Mouse (Mus musculus) hindbrain, embryonic 14.5 days (tissue): ENCODE results near the gene Mogat2. TPM values are rescaled to one million over a fixed set of nuclear protein-coding genes. Genes with fewer than 3 reads are reported as not detected.

ENCODE experiments used
- ATAC-seq: fragments of 200-750 bp; cut with Nextera tagmentation; 2 replicates; pipeline ENCODE4 v1.8.0; 2017; ENCODE audit warnings: moderate number of reproducible peaks, mild to moderate bottlenecking, moderate TSS enrichment, moderate library complexity; ENCODE audit not compliant: low FRiP score
- DNase-seq: peaks from one replicate; pipeline ENCODE4 v3.0.0-alpha.2; 2015; ENCODE audit warnings: low spot score
- H3K27ac ChIP-seq: fragments of 300-500 bp; sonication (generic); 2 replicates; pipeline ENCODE4 v1.5.1; 2014; ENCODE audit warnings: mild to moderate bottlenecking, moderate library complexity
- H3K27me3 ChIP-seq: fragments of 300-500 bp; sonication (generic); 2 replicates; pipeline ENCODE4 v1.6.1; 2014; ENCODE audit warnings: mild to moderate bottlenecking, low read length, mixed read lengths; ENCODE audit not compliant: control insufficient read depth, insufficient read depth
- H3K36me3 ChIP-seq: fragments of 300-500 bp; sonication (generic); replicated peaks from 2 replicates; pipeline ENCODE4 v1.6.1; 2014; ENCODE audit not compliant: control insufficient read depth, insufficient read depth
- H3K4me1 ChIP-seq: fragments of 300-500 bp; sonication (generic); replicated peaks from 2 replicates; pipeline ENCODE4 v1.6.1; 2014; ENCODE audit warnings: antibody characterized with exemption, low read length, mixed read lengths; ENCODE audit not compliant: control insufficient read depth, insufficient read depth
- H3K4me2 ChIP-seq: fragments of 300-500 bp; sonication (generic); replicated peaks from 2 replicates; pipeline ENCODE4 v1.6.1; 2014; ENCODE audit warnings: mild to moderate bottlenecking, moderate library complexity
- H3K4me3 ChIP-seq: fragments of 300-500 bp; sonication (generic); replicated peaks from 2 replicates; pipeline ENCODE4 v1.5.1; 2014; ENCODE audit warnings: mild to moderate bottlenecking, low read length
- H3K9ac ChIP-seq: fragments of 300-500 bp; sonication (generic); 2 replicates; pipeline ENCODE4 v1.6.1; 2014
- H3K9me3 ChIP-seq: fragments of 300-500 bp; sonication (generic); 2 replicates; pipeline ENCODE4 v1.6.1; 2016; ENCODE audit warnings: low read length; ENCODE audit not compliant: control insufficient read depth
- WGBS: fragments of 180-500 bp; shearing (Covaris S2); extraction: QIAGEN DNeasy Blood & Tissue Kit; methylation state at CpG from one replicate; pipeline ENCODE4 v1.1.7; 2014; 5-methylcytosine and 5-hydroxymethylcytosine counted together
- polyA plus RNA-seq: library from polyadenylated mRNA; unstranded; fragments of >200 nt; fragmentation: Nextera tagmentation; extraction: Ambion mirVana; gene quantifications from 2 replicates; pipeline ENCODE4 v1.2.1, GENCODE M21; 2014

Mogat2 gene
- polyA plus RNA-seq, 1 experiment from 2014 or later = 2.5 TPM

DNA sequence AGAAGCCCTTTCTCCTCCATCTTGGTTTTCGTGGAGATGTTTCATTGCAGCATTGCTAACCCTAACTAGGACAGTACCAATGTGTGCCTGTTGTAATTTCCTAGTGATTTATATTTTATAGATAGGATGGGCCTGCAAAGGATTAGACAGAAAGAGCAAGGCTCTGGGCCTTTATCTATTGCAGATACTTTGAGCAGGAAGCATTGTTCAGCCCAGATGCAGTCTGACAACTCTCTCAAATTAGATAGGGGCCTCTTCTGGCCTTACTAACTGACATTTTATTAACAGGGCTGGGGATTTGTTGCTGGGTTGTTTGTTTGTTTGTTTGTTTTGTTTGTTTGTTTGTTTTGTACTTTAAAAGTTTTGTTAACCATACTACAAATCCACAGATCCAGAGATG is 25.4 kb downstream of the Mogat2 start:
- no peak overlapping the region for H3K27ac ChIP-seq
- H3K4me3 ChIP-seq = no peak overlapping the region
- H3K9me3 ChIP-seq = no peaks in the 10 kb centered on the region
- no peak for DNase-seq
- no peaks in the 10 kb centered on the region for H3K4me1 ChIP-seq
- H3K27me3 ChIP-seq = no peaks in the 10 kb centered on the region
- H3K4me2 ChIP-seq = no peak overlapping the region
- no peak for ATAC-seq
- 94% methylated on average over 1 of the region's 1 CpGs for WGBS
- no peaks in the 10 kb centered on the region for H3K36me3 ChIP-seq
- H3K9ac ChIP-seq = no peak overlapping the region

DNA sequence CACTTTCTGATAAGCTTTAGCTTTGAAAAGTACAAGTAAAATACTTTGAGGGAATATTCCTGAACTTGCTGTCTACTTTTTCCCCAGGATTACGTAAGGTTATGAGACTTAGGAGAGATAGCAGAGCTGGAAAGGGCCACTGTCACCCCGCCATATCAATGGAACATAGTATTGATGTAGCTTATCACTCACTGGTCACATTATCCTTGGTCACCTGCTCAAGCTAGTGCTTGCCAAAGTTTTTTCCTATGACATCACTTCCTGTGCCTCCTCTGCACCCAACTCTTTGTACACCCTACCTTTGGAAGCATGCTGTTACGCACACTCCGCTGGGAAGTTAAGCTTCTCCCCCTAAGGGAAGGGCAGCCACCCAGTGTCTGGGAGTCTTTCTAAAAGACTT is 29.7 kb downstream of the Mogat2 start:
- Histone ChIP-seq H3K27me3 (no peaks in the 10 kb centered on the region), H3K4me1 (no peaks in the 10 kb centered on the region), H3K36me3 (no peaks in the 10 kb centered on the region), H3K9ac (no peak overlapping the region), H3K4me3 (no peak overlapping the region), H3K4me2 (no peak overlapping the region), H3K27ac (no peak overlapping the region), H3K9me3 (no peaks in the 10 kb centered on the region)
- 97% methylated on average over 4 of the region's 4 CpGs for WGBS
- no peak for DNase-seq
- no peak for ATAC-seq

DNA sequence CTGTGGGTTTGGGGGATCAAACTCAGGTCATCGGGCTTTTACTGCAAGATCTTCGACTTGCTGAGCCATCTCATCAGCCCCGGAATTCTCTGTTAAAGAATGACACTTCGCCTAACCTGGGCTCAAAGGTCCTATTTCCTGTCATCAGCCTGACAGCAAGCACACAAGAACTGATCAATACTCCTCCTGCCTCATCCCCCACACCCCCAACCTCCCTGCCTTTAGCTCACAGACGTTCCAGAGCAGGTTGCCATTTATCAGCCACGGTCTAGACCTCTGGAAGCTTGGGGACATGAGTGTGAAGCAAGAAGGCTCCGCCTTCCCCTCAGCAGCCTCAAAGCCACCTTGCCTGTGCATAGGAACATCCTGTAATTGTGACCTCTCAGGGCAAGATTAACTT is 32.1 kb downstream of the Mogat2 start:
- ATAC-seq (no peak), DNase-seq (no peak)
- no peaks in the 10 kb centered on the region for H3K36me3 ChIP-seq
- WGBS = 88% methylated on average over 7 of the region's 7 CpGs
- no peak overlapping the region for H3K27ac ChIP-seq
- H3K27me3 ChIP-seq = no peaks in the 10 kb centered on the region
- no peak overlapping the region for H3K4me2 ChIP-seq
- no peak overlapping the region for H3K4me3 ChIP-seq
- H3K9ac ChIP-seq = no peak overlapping the region
- H3K9me3 ChIP-seq = no peaks in the 10 kb centered on the region
- no peaks in the 10 kb centered on the region for H3K4me1 ChIP-seq

- H3K9me3 ChIP-seq = no peaks in the 10 kb centered on the region
- H3K27ac ChIP-seq = no peak overlapping the region
- WGBS = 85% methylated on average over 7 of the region's 7 CpGs
- no peak overlapping the region for H3K4me3 ChIP-seq
- H3K36me3 ChIP-seq = no peaks in the 10 kb centered on the region
- H3K9ac ChIP-seq = no peak overlapping the region
- DNase-seq (no peak), ATAC-seq (no peak)
- H3K4me1 ChIP-seq = no peaks in the 10 kb centered on the region
- H3K27me3 ChIP-seq = no peaks in the 10 kb centered on the region
- no peak overlapping the region for H3K4me2 ChIP-seq
These were observed 36.3 kb downstream of the Mogat2 start for GRCm38 (mm10) chr7:99202163-99202562.

DNA sequence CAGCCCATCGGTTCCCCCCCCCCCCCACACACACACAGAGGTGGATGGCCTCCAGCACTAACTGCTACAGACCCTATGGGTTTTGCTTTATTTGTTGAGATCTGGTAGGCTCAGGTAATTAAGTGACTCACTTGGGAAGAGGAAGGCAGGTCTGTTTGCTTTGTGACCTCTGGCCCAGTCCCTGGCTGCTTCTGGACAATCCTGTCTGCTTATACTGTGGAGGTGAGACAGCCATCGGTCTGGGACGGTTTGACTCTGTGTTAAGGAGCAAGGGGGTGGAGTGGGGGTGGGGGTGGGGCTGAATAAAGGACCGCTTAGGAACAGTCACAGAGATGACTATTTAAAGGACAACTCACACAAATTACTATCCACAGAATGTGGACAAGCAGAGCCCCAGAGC is 38.1 kb downstream of the Mogat2 start:
- no peak for DNase-seq
- no peaks in the 10 kb centered on the region for H3K4me1 ChIP-seq
- H3K9ac ChIP-seq = no peak overlapping the region
- 48% methylated on average over 4 of the region's 4 CpGs for WGBS
- H3K27ac ChIP-seq = no peak overlapping the region
- no peaks in the 10 kb centered on the region for H3K27me3 ChIP-seq
- no peaks in the 10 kb centered on the region for H3K36me3 ChIP-seq
- H3K4me2 ChIP-seq = no peak overlapping the region
- no peak for ATAC-seq
- no peak overlapping the region for H3K4me3 ChIP-seq
- H3K9me3 ChIP-seq = no peaks in the 10 kb centered on the region

DNA sequence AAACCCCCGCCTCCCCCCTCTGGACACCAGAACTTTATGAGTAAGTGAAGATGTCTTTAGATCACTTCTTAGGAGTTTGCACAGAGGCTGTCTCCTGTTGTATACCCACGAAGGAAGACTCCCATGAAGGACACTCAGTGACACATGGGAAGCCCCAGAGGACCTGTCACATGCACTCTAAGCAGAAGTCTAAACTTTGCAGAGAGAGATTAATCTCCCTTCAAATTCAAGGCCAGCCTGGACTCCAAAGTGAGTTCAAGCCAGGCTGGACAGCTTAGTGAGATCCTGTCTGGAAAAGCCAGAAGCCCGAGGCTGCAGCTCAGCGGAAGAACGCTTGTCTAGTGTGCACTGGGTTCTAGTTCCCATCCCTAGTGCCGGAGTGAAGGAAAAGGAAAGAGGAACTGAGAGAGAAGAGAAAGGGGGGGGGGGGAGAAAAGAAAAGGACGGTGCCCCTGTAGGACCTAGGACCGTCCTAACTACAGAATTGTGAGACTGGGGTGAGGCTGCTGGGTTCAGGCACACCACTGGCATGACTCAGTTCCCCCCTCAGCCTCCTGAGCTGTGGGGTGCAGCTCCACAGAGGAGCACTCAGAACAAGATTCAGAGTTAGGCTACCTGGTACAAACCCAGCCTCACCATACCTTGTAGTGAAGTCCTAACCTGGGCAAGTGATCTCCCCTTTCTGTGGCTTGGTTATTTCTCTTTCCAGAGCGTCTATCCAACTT is 38.8 kb downstream of the Mogat2 start:
- Histone ChIP-seq H3K4me2 (no peak overlapping the region), H3K36me3 (no peaks in the 10 kb centered on the region), H3K27ac (no peak overlapping the region), H3K4me1 (no peaks in the 10 kb centered on the region), H3K4me3 (no peak overlapping the region), H3K27me3 (no peaks in the 10 kb centered on the region), H3K9me3 (no peaks in the 10 kb centered on the region), H3K9ac (no peak overlapping the region)
- 88% methylated on average over 9 of the region's 9 CpGs for WGBS
- ATAC-seq (no peak), DNase-seq (no peak)

- H3K36me3 ChIP-seq = no peaks in the 10 kb centered on the region
- H3K9me3 ChIP-seq = no peaks in the 10 kb centered on the region
- WGBS = 88% methylated on average over 2 of the region's 2 CpGs
- H3K4me2 ChIP-seq = no peak overlapping the region
- H3K27ac ChIP-seq = no peak overlapping the region
- DNase-seq (no peak), ATAC-seq (no peak)
- no peaks in the 10 kb centered on the region for H3K27me3 ChIP-seq
- no peaks in the 10 kb centered on the region for H3K4me1 ChIP-seq
- H3K4me3 ChIP-seq = no peak overlapping the region
- no peak overlapping the region for H3K9ac ChIP-seq
These were observed 39.6 kb downstream of the Mogat2 start for GRCm38 (mm10) chr7:99198811-99199210.

DNA sequence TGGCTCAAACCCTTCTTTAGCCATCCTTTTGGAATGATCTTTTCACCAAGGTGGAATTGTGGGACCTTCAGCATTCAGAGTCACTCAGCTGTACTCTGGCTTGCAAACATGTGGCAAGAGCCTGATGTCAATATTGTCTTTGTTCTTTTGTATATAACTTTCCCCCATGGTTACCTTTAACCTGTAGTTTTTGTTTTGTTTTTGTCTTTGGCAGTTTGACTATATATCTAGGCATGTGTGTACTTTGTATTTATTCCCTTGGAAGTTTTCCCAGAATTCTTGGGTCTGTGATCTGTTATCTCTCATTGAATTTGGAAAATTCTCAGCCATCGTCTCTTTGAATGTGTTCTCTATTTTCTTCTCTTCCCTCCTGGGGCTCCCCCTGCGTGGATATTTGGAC is 43.9 kb downstream of the Mogat2 start:
- no peaks in the 10 kb centered on the region for H3K9me3 ChIP-seq
- no peaks in the 10 kb centered on the region for H3K4me1 ChIP-seq
- WGBS = 53% methylated on average over 2 of the region's 2 CpGs
- no peaks in the 10 kb centered on the region for H3K36me3 ChIP-seq
- no peak for DNase-seq
- no peak for ATAC-seq
- H3K27ac ChIP-seq = no peak overlapping the region
- no peak overlapping the region for H3K4me3 ChIP-seq
- no peak overlapping the region for H3K9ac ChIP-seq
- H3K4me2 ChIP-seq = no peak overlapping the region
- no peaks in the 10 kb centered on the region for H3K27me3 ChIP-seq

GRCm38 (mm10) chr7:99193926-99194325 is 44.5 kb downstream of the Mogat2 start:
- WGBS = 90% methylated on average over 4 of the region's 4 CpGs
- no peaks in the 10 kb centered on the region for H3K36me3 ChIP-seq
- no peak for ATAC-seq

DNA sequence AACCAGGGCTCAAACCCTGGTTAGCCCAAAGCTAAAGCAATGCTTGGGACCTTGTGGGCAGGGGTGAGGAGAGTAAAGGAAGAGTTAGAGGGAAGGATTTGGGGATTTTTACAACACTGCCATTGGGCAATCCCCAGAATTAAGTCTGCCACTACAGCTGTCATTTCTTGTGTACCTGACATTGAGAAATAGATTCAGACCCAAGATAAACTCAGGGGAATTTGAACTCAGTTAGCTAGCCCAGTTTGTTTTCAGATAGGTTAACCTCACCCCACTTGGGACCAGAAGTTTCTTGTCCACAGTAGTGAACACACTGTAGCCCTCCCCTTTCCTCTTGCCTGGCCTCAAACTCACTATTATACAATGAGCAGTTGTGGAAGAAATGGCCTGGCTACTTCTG is 47.0 kb downstream of the Mogat2 start:
- Histone ChIP-seq H3K9me3 (no peaks in the 10 kb centered on the region), H3K27ac (no peak overlapping the region), H3K36me3 (no peaks in the 10 kb centered on the region), H3K4me2 (no peak overlapping the region), H3K27me3 (no peaks in the 10 kb centered on the region), H3K4me3 (no peak overlapping the region), H3K9ac (no peak overlapping the region), H3K4me1 (no peaks in the 10 kb centered on the region)
- no peak for DNase-seq
- no peak for ATAC-seq

More at GRCm38 (mm10) chr7:99193926-99194325, 44.5 kb downstream of the Mogat2 start:
- Histone ChIP-seq H3K9me3 (no peaks in the 10 kb centered on the region), H3K4me3 (no peak overlapping the region), H3K27ac (no peak overlapping the region), H3K27me3 (no peaks in the 10 kb centered on the region), H3K4me1 (no peaks in the 10 kb centered on the region), H3K9ac (no peak overlapping the region), H3K4me2 (no peak overlapping the region)
- DNase-seq = no peak
